Mouse (Mus musculus) erythroblast, adult 5-6 weeks (primary cell): ENCODE results near the gene Tmem102. TPM values are rescaled to one million over a fixed set of nuclear protein-coding genes. Genes with fewer than 3 reads are reported as not detected.

ENCODE experiments used
- ATAC-seq: replicated peaks from 2 replicates; pipeline ENCODE4 v1.8.0; 2016; ENCODE audit warnings: moderate number of reproducible peaks, mild to moderate bottlenecking, moderate TSS enrichment, inconsistent platforms; ENCODE audit not compliant: poor library complexity, low FRiP score, severe bottlenecking
- total RNA-seq, 2 experiments: library from RNA; stranded (forward) in 1 of 2; stranded (reverse) in 1 of 2; fragments of 150-400 nt in 1 of 2; fragments of 200-764, 138-1000 nt in 1 of 2; gene quantifications; 2 replicates each; pipeline versions ENCODE4 v1.2.3 to v1.2.4; 2015 to 2017; ENCODE audit warnings: low replicate concordance in 2 of 2

Gene Tmem102
- total RNA-seq, 2 experiments from 2014 or later: not detected

- ATAC-seq: no peak
Observed at GRCm38 (mm10) chr11:69760901-69761200, 44.6 kb downstream of the Tmem102 start.

DNA sequence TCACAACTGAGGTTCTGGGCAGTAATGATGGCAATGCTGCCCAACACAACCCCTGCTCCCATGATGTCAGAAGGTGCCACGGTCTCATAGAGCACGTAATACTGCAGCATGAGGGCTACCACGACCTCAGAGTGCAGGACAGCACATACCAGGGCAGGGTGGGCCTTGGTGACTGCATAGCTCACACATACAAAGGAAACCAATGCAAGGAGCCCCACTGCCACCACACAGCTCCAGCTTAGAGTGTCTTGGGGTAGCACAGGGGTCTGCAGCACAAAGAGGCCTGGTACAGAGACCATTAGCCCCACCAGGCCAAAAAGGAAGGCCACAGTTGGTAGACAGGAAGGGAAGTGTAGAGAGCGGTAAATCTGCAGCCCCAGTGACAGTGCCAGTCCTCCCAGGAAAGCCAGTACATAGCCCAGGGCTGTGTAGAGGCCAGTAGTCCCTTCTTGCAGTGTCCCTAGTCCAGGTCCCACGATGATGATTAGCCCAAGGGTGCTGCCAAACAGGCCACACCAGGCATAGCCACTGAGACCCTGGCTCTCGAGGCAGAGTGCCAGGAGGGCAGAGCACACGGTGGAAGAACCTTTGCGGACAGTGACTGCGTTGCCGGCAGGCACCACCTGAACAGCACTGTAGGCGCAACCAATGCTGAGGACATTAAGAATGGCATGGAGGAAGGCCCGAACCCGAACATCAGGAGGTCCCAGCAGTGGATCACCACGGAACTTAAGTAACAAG is 45.1 kb downstream of the Tmem102 start:
- no peak for ATAC-seq

GRCm38 (mm10) chr11:69758971-69759721 is 46.3 kb downstream of the Tmem102 start:
- peak; percentile 77 for ATAC-seq

DNA sequence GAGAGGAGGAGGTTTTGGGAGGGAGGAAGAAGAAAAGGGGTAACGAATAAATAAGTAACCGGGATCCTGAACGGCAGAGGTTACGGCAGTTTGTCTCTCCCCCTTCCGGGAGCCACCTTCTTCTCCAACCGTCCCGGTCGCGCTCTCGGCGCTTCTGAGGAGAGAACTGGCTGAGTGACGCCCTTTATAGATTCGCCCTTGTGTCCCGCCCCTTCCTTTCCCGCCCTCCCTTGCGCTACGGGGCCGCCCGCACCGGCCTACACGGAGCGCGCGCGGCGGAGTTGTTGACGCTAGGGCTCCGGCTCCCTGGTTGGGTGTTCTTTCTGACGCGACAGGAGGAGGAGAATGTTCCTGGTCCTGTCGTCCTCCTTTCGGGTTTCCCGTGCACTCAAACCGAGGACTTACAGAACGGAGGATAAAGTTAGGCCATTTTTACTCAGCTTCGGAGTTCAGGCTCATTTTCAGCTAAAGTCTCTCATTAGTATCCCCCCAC is 46.9 kb downstream of the Tmem102 start, which contains the start of gene Polr2a:
Gene Polr2a, minus strand, starts transcription at position 160 of the 493 bp plus-strand sequence.
- peak; percentile 81 for ATAC-seq

GRCm38 (mm10) chr11:69758090-69758456 is 47.4 kb downstream of the Tmem102 start:
- peak; percentile 73 for ATAC-seq

DNA sequence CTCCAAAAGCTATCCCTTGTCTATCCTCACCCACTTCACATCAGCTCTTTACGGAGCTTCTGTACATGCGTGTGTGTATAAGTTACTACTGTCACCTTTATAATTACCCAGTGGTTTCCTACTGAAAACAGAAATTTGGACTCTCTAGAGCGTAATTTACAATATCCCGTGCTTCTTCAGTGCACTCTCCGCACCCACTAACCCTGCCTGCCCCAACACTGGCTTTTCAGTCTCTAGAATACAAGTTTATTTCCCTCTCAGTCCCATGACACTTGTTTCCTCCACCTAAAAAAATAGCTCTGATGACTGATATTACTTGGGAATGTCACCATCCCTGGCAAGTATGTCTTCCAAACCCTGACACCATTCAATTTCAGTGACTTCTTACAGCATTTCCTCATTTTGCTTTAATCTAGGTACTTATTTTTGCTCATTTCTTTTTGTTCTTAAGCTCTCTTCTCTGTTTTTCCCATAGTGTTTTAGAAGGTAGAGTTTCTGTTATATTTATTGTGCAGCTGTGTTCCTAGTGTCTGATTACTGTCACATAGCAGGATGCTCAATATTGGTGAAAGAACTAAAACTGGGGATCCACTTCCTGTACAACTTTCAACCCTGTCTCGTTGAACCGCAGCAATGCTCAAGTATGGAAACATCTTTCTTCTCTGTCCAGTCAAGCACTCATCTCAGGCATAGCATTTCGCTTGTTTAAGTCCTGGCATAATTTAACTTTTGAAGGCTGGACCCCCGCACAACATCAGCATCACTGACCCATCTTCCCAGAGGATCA is 47.9 kb downstream of the Tmem102 start:
- ATAC-seq: peak; percentile 8

DNA sequence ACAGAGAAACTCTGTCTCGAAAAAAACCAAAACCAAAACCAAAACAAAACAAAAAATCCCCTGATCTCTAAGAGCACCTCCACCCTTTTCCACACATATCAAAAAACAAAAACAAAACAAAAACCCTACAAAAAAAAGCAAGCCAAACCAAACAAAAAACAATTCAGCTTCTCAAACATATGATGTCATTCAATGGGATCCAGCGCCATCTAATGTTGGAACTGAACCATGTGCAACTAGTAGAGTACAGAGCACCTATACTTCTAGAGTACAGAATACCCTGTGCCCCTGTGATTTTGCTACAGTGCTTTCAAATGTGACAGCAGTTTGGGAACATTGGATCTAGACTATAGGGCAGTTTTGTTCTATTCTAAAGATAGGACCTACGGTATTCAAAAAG is 50.7 kb downstream of the Tmem102 start:
- no peak for ATAC-seq

GRCm38 (mm10) chr11:69754233-69754632 is 51.2 kb downstream of the Tmem102 start:
- ATAC-seq: no peak

Other genes starting within 250 kb of the Tmem102 start
Only the 30 nearest of the 45 such genes appear.
- gene Sox15, start 150.3 kb downstream of the Tmem102 start, total RNA-seq (2015; ENCODE audit: low replicate concordance): not detected in 2 replicates
- not detected in 2 replicates for gene Sox15, start 150.3 kb downstream of the Tmem102 start, total RNA-seq (2017; ENCODE audit: low replicate concordance)
- 2.9 and 15.6 TPM in 2 replicates for gene Mpdu1, start 143.0 kb downstream of the Tmem102 start, total RNA-seq (2015; ENCODE audit: low replicate concordance)
- 6.4 and 19.6 TPM in 2 replicates for gene Mpdu1, start 143.0 kb downstream of the Tmem102 start, total RNA-seq (2017; ENCODE audit: low replicate concordance)
- gene Cd68, start 139.5 kb downstream of the Tmem102 start, total RNA-seq (2015; ENCODE audit: low replicate concordance): 42.6 and 48.8 TPM in 2 replicates
- gene Cd68, start 139.5 kb downstream of the Tmem102 start, total RNA-seq (2017; ENCODE audit: low replicate concordance): 20.9 and 44.4 TPM in 2 replicates
- 177 and 204 TPM in 2 replicates for gene Eif4a1, start 133.2 kb downstream of the Tmem102 start, total RNA-seq (2015; ENCODE audit: low replicate concordance)
- gene Eif4a1, start 133.2 kb downstream of the Tmem102 start, total RNA-seq (2017; ENCODE audit: low replicate concordance): 163 and 169 TPM in 2 replicates
- gene Senp3, start 123.5 kb downstream of the Tmem102 start, total RNA-seq (2015; ENCODE audit: low replicate concordance): 46.4 and 52.3 TPM in 2 replicates
- 10.3 and 18.2 TPM in 2 replicates for gene Senp3, start 123.5 kb downstream of the Tmem102 start, total RNA-seq (2017; ENCODE audit: low replicate concordance)
- gene Tnfsf13, start 119.8 kb downstream of the Tmem102 start, total RNA-seq (2015; ENCODE audit: low replicate concordance): 9.2 and 17.9 TPM in 2 replicates
- 0.28 and 7.8 TPM in 2 replicates for gene Tnfsf13, start 119.8 kb downstream of the Tmem102 start, total RNA-seq (2017; ENCODE audit: low replicate concordance)
- gene Tnfsf12, start 109.8 kb downstream of the Tmem102 start, total RNA-seq (2015; ENCODE audit: low replicate concordance): 1.3 TPM in 1 of 2 replicates, not detected in the other
- gene Tnfsf12, start 109.8 kb downstream of the Tmem102 start, total RNA-seq (2017; ENCODE audit: low replicate concordance): 0.17 and 1.1 TPM in 2 replicates
- 0.38 and 4.8 TPM in 2 replicates for gene Tnfsfm13, start 109.5 kb downstream of the Tmem102 start, total RNA-seq (2015; ENCODE audit: low replicate concordance)
- 2.8 and 5.2 TPM in 2 replicates for gene Tnfsfm13, start 109.5 kb downstream of the Tmem102 start, total RNA-seq (2017; ENCODE audit: low replicate concordance)
- 56.5 and 58.3 TPM in 2 replicates for gene Polr2a, start 47.0 kb downstream of the Tmem102 start, total RNA-seq (2015; ENCODE audit: low replicate concordance)
- 69.5 and 76.9 TPM in 2 replicates for gene Polr2a, start 47.0 kb downstream of the Tmem102 start, total RNA-seq (2017; ENCODE audit: low replicate concordance)
- gene Slc35g3, start 43.7 kb downstream of the Tmem102 start, total RNA-seq (2015; ENCODE audit: low replicate concordance): not detected in 2 replicates
- gene Slc35g3, start 43.7 kb downstream of the Tmem102 start, total RNA-seq (2017; ENCODE audit: low replicate concordance): not detected in 2 replicates
- gene Zbtb4, start 39.7 kb downstream of the Tmem102 start, total RNA-seq (2015; ENCODE audit: low replicate concordance): 1.7 and 1.9 TPM in 2 replicates
- gene Zbtb4, start 39.7 kb downstream of the Tmem102 start, total RNA-seq (2017; ENCODE audit: low replicate concordance): 0.94 and 2.4 TPM in 2 replicates
- 4.0 TPM in 1 of 2 replicates, not detected in the other for gene Chrnb1, start 9.7 kb downstream of the Tmem102 start, total RNA-seq (2015; ENCODE audit: low replicate concordance)
- 0.26 TPM in 1 of 2 replicates, not detected in the other for gene Chrnb1, start 9.7 kb downstream of the Tmem102 start, total RNA-seq (2017; ENCODE audit: low replicate concordance)
- gene Fgf11, start 3.8 kb downstream of the Tmem102 start, total RNA-seq (2015; ENCODE audit: low replicate concordance): not detected in 2 replicates
- gene Fgf11, start 3.8 kb downstream of the Tmem102 start, total RNA-seq (2017; ENCODE audit: low replicate concordance): not detected in 2 replicates
- gene Gm39566, start 9.7 kb upstream of the Tmem102 start, total RNA-seq (2015; ENCODE audit: low replicate concordance): 0.42 TPM in 1 of 2 replicates, not detected in the other
- 0.14 TPM in 1 of 2 replicates, not detected in the other for gene Gm39566, start 9.7 kb upstream of the Tmem102 start, total RNA-seq (2017; ENCODE audit: low replicate concordance)
- gene Spem2, start 12.8 kb upstream of the Tmem102 start, total RNA-seq (2015; ENCODE audit: low replicate concordance): not detected in 2 replicates
- not detected in 2 replicates for gene Spem2, start 12.8 kb upstream of the Tmem102 start, total RNA-seq (2017; ENCODE audit: low replicate concordance)
- not detected in 2 replicates for gene Spem1, start 16.6 kb upstream of the Tmem102 start, total RNA-seq (2015; ENCODE audit: low replicate concordance)
- not detected in 2 replicates for gene Spem1, start 16.6 kb upstream of the Tmem102 start, total RNA-seq (2017; ENCODE audit: low replicate concordance)
- 0.19 and 0.42 TPM in 2 replicates for gene Nlgn2, start 32.2 kb upstream of the Tmem102 start, total RNA-seq (2015; ENCODE audit: low replicate concordance)
- gene Nlgn2, start 32.2 kb upstream of the Tmem102 start, total RNA-seq (2017; ENCODE audit: low replicate concordance): 0.28 and 1.1 TPM in 2 replicates
- gene Tmem256, start 32.9 kb upstream of the Tmem102 start, total RNA-seq (2015; ENCODE audit: low replicate concordance): 142 and 218 TPM in 2 replicates
- gene Tmem256, start 32.9 kb upstream of the Tmem102 start, total RNA-seq (2017; ENCODE audit: low replicate concordance): 57.1 and 181 TPM in 2 replicates
- 12.5 and 17.6 TPM in 2 replicates for gene Plscr3, start 40.8 kb upstream of the Tmem102 start, total RNA-seq (2015; ENCODE audit: low replicate concordance)
- gene Plscr3, start 40.8 kb upstream of the Tmem102 start, total RNA-seq (2017; ENCODE audit: low replicate concordance): 5.9 and 11.4 TPM in 2 replicates
- gene Tnk1, start 53.1 kb upstream of the Tmem102 start, total RNA-seq (2015; ENCODE audit: low replicate concordance): 15.5 and 19.6 TPM in 2 replicates
- gene Tnk1, start 53.1 kb upstream of the Tmem102 start, total RNA-seq (2017; ENCODE audit: low replicate concordance): 8.3 and 13.8 TPM in 2 replicates
- not detected in 2 replicates for gene Tmem95, start 72.4 kb upstream of the Tmem102 start, total RNA-seq (2015; ENCODE audit: low replicate concordance)
- gene Tmem95, start 72.4 kb upstream of the Tmem102 start, total RNA-seq (2017; ENCODE audit: low replicate concordance): not detected in 2 replicates
- gene Kctd11, start 75.8 kb upstream of the Tmem102 start, total RNA-seq (2015; ENCODE audit: low replicate concordance): 1.3 and 2.1 TPM in 2 replicates
- 0.42 and 0.77 TPM in 2 replicates for gene Kctd11, start 75.8 kb upstream of the Tmem102 start, total RNA-seq (2017; ENCODE audit: low replicate concordance)
- 9.0 and 15.7 TPM in 2 replicates for gene Acap1, start 89.9 kb upstream of the Tmem102 start, total RNA-seq (2015; ENCODE audit: low replicate concordance)
- gene Acap1, start 89.9 kb upstream of the Tmem102 start, total RNA-seq (2017; ENCODE audit: low replicate concordance): 12.1 and 16.1 TPM in 2 replicates
- 2.7 TPM in 1 of 2 replicates, not detected in the other for gene 2810408A11Rik, start 95.4 kb upstream of the Tmem102 start, total RNA-seq (2015; ENCODE audit: low replicate concordance)
- gene 2810408A11Rik, start 95.4 kb upstream of the Tmem102 start, total RNA-seq (2017; ENCODE audit: low replicate concordance): 6.0 TPM in 1 of 2 replicates, not detected in the other
- 3.5 and 3.8 TPM in 2 replicates for gene Neurl4, start 95.4 kb upstream of the Tmem102 start, total RNA-seq (2015; ENCODE audit: low replicate concordance)
- 9.3 and 16.0 TPM in 2 replicates for gene Neurl4, start 95.4 kb upstream of the Tmem102 start, total RNA-seq (2017; ENCODE audit: low replicate concordance)
- 69.0 and 102 TPM in 2 replicates for gene Gps2, start 108.3 kb upstream of the Tmem102 start, total RNA-seq (2015; ENCODE audit: low replicate concordance)
- gene Gps2, start 108.3 kb upstream of the Tmem102 start, total RNA-seq (2017; ENCODE audit: low replicate concordance): 52.9 and 63.3 TPM in 2 replicates
- 340 and 374 TPM in 2 replicates for gene Eif5a, start 116.3 kb upstream of the Tmem102 start, total RNA-seq (2015; ENCODE audit: low replicate concordance)
- 154 and 205 TPM in 2 replicates for gene Eif5a, start 116.3 kb upstream of the Tmem102 start, total RNA-seq (2017; ENCODE audit: low replicate concordance)
- gene Ybx2, start 130.2 kb upstream of the Tmem102 start, total RNA-seq (2015; ENCODE audit: low replicate concordance): not detected in 2 replicates
- 5.0 TPM in 1 of 2 replicates, not detected in the other for gene Ybx2, start 130.2 kb upstream of the Tmem102 start, total RNA-seq (2017; ENCODE audit: low replicate concordance)
- 31.3 and 37.9 TPM in 2 replicates for gene Slc2a4, start 142.6 kb upstream of the Tmem102 start, total RNA-seq (2015; ENCODE audit: low replicate concordance)
- gene Slc2a4, start 142.6 kb upstream of the Tmem102 start, total RNA-seq (2017; ENCODE audit: low replicate concordance): 98.1 and 151 TPM in 2 replicates
- not detected in 2 replicates for gene Cldn7, start 159.2 kb upstream of the Tmem102 start, total RNA-seq (2015; ENCODE audit: low replicate concordance)
- not detected in 2 replicates for gene Cldn7, start 159.2 kb upstream of the Tmem102 start, total RNA-seq (2017; ENCODE audit: low replicate concordance)